Mouse (Mus musculus): Measurements from ENCODE around the gene Fam25c. TPM values are rescaled to one million over a fixed set of nuclear protein-coding genes. Genes with fewer than 3 reads are reported as not detected.
"Not testable (repeated sequence)": the region's sequence is repeated elsewhere in the genome, so short reads cannot be mapped to it uniquely, and the experiment has no call there.

The Fam25c gene
- polyA plus RNA-seq, 1 experiment from 2014 or later, result not detected

GRCm38 (mm10) chr14:34326606-34327005 lies 28.6 kb downstream of the Fam25c start:
- peaks cover 27% of the 10 kb centered on the region for H3K36me3 ChIP-seq (ENCODE audit: control insufficient read depth, insufficient read depth, low read length)

GRCm38 (mm10) chr14:34323576-34324085 lies 31.6 kb downstream of the Fam25c start:
- peaks cover 16% of the 10 kb centered on the region for H3K36me3 ChIP-seq (ENCODE audit: control insufficient read depth, insufficient read depth, low read length)
- H3K4me1 ChIP-seq (ENCODE audit: control insufficient read depth, insufficient read depth, low read depth, low read length), result no peaks in the 10 kb centered on the region
- H3K4me2 ChIP-seq (ENCODE audit: low read length), result no peak overlapping the region
- H3K27ac ChIP-seq (ENCODE audit: low read depth, low read length), result no peak overlapping the region
- no peak overlapping the region for H3K4me3 ChIP-seq (ENCODE audit: low read length)
- H3K9ac ChIP-seq (ENCODE audit: low read depth, low read length), result no peak overlapping the region
- WGBS, result 94% methylated on average over 5 of the region's 5 CpGs
- H3K27me3 ChIP-seq (replicated peaks; ENCODE audit: control insufficient read depth, insufficient read depth, low read length), result no peaks in the 10 kb centered on the region
- no peaks in the 10 kb centered on the region for H3K9me3 ChIP-seq (ENCODE audit: control insufficient read depth, low read length)
- no peak for ATAC-seq

More at GRCm38 (mm10) chr14:34326606-34327005, 28.6 kb downstream of the Fam25c start:
- 92% methylated on average over 3 of the region's 3 CpGs for WGBS
- no peaks in the 10 kb centered on the region for H3K9me3 ChIP-seq (ENCODE audit: control insufficient read depth, low read length)
- H3K27ac ChIP-seq (ENCODE audit: low read depth, low read length), result no peak overlapping the region
- no peaks in the 10 kb centered on the region for H3K27me3 ChIP-seq (replicated peaks; ENCODE audit: control insufficient read depth, insufficient read depth, low read length)
- H3K4me2 ChIP-seq (ENCODE audit: low read length), result no peak overlapping the region
- H3K9ac ChIP-seq (ENCODE audit: low read depth, low read length), result no peak overlapping the region
- no peaks in the 10 kb centered on the region for H3K4me1 ChIP-seq (ENCODE audit: control insufficient read depth, insufficient read depth, low read depth, low read length)
- no peak overlapping the region for H3K4me3 ChIP-seq (ENCODE audit: low read length)
- ATAC-seq, result no peak

- Histone ChIP-seq H3K36me3 (ENCODE audit: control insufficient read depth, insufficient read depth, low read length) (peaks cover 8% of the 10 kb centered on the region), H3K4me3 (ENCODE audit: low read length) (no peak overlapping the region), H3K27ac (ENCODE audit: low read depth, low read length) (no peak overlapping the region), H3K9me3 (ENCODE audit: control insufficient read depth, low read length) (no peaks in the 10 kb centered on the region), H3K4me2 (ENCODE audit: low read length) (no peak overlapping the region), H3K4me1 (ENCODE audit: control insufficient read depth, insufficient read depth, low read depth, low read length) (peaks cover 13% of the 10 kb centered on the region), H3K27me3 (replicated peaks; ENCODE audit: control insufficient read depth, insufficient read depth, low read length) (no peaks in the 10 kb centered on the region), H3K9ac (ENCODE audit: low read depth, low read length) (no peak overlapping the region)
- no peak for ATAC-seq
These were observed 37.1 kb downstream of the Fam25c start for GRCm38 (mm10) chr14:34318113-34318512.

- H3K9me3 ChIP-seq (ENCODE audit: control insufficient read depth, low read length), result no peaks in the 10 kb centered on the region
- H3K4me2 ChIP-seq (ENCODE audit: low read length), result no peak overlapping the region
- 88% methylated on average over 3 of the region's 3 CpGs for WGBS
These were observed 37.8 kb downstream of the Fam25c start for GRCm38 (mm10) chr14:34317431-34317830.

GRCm38 (mm10) chr14:34316346-34316745 lies 38.9 kb downstream of the Fam25c start:
- WGBS, result 92% methylated on average over 2 of the region's 2 CpGs
- Histone ChIP-seq H3K9me3 (ENCODE audit: control insufficient read depth, low read length) (no peaks in the 10 kb centered on the region), H3K4me1 (ENCODE audit: control insufficient read depth, insufficient read depth, low read depth, low read length) (peaks cover 21% of the 10 kb centered on the region), H3K36me3 (ENCODE audit: control insufficient read depth, insufficient read depth, low read length) (0 out of 2 replicates have a peak, but pooled peaks cover 5% of the 10 kb centered on the region), H3K27ac (ENCODE audit: low read depth, low read length) (no peak overlapping the region), H3K4me2 (ENCODE audit: low read length) (no peak overlapping the region), H3K27me3 (replicated peaks; ENCODE audit: control insufficient read depth, insufficient read depth, low read length) (no peaks in the 10 kb centered on the region), H3K9ac (ENCODE audit: low read depth, low read length) (no peak overlapping the region), H3K4me3 (ENCODE audit: low read length) (no peak overlapping the region)
- no peak for ATAC-seq

More at GRCm38 (mm10) chr14:34317431-34317830, 37.8 kb downstream of the Fam25c start:
- H3K4me1 ChIP-seq (ENCODE audit: control insufficient read depth, insufficient read depth, low read depth, low read length), result peaks cover 19% of the 10 kb centered on the region
- no peak overlapping the region for H3K9ac ChIP-seq (ENCODE audit: low read depth, low read length)
- H3K27me3 ChIP-seq (replicated peaks; ENCODE audit: control insufficient read depth, insufficient read depth, low read length), result no peaks in the 10 kb centered on the region
- peaks cover 8% of the 10 kb centered on the region; the same call in 1 of the 2 replicates for H3K36me3 ChIP-seq (ENCODE audit: control insufficient read depth, insufficient read depth, low read length)
- H3K4me3 ChIP-seq (ENCODE audit: low read length), result no peak overlapping the region
- ATAC-seq, result no peak
- H3K27ac ChIP-seq (ENCODE audit: low read depth, low read length), result no peak overlapping the region

GRCm38 (mm10) chr14:34314796-34315195 lies 40.4 kb downstream of the Fam25c start:
- Histone ChIP-seq H3K4me3 (ENCODE audit: low read length) (no peak overlapping the region), H3K4me1 (ENCODE audit: control insufficient read depth, insufficient read depth, low read depth, low read length) (peaks cover 22% of the 10 kb centered on the region), H3K9me3 (ENCODE audit: control insufficient read depth, low read length) (no peaks in the 10 kb centered on the region), H3K27me3 (replicated peaks; ENCODE audit: control insufficient read depth, insufficient read depth, low read length) (no peaks in the 10 kb centered on the region), H3K9ac (ENCODE audit: low read depth, low read length) (no peak overlapping the region), H3K36me3 (ENCODE audit: control insufficient read depth, insufficient read depth, low read length) (no peaks in the 10 kb centered on the region), H3K4me2 (ENCODE audit: low read length) (peak overlapping the region; percentile 37), H3K27ac (ENCODE audit: low read depth, low read length) (no peak overlapping the region)
- no peak for ATAC-seq
- 83% methylated on average over 3 of the region's 3 CpGs for WGBS

- Histone ChIP-seq H3K4me2 (ENCODE audit: low read length) (peak overlapping the region; percentile 82), H3K4me1 (ENCODE audit: control insufficient read depth, insufficient read depth, low read depth, low read length) (peaks cover 25% of the 10 kb centered on the region)
- not testable (repeated sequence) for H3K4me3 ChIP-seq (ENCODE audit: low read length); H3K9me3 ChIP-seq (ENCODE audit: control insufficient read depth, low read length); ATAC-seq; H3K9ac ChIP-seq (ENCODE audit: low read depth, low read length); H3K27ac ChIP-seq (ENCODE audit: low read depth, low read length); H3K36me3 ChIP-seq (ENCODE audit: control insufficient read depth, insufficient read depth, low read length); H3K27me3 ChIP-seq (replicated peaks; ENCODE audit: control insufficient read depth, insufficient read depth, low read length)
- WGBS, result 90% methylated on average over 8 of the region's 8 CpGs
These were observed 40.9 kb downstream of the Fam25c start for GRCm38 (mm10) chr14:34314383-34314782.

- Histone ChIP-seq H3K4me2 (ENCODE audit: low read length) (peak overlapping the region; percentile 82), H3K4me3 (ENCODE audit: low read length) (peak overlapping the region; percentile 9; the same call in 1 of the 2 replicates), H3K27me3 (replicated peaks; ENCODE audit: control insufficient read depth, insufficient read depth, low read length) (no peaks in the 10 kb centered on the region), H3K4me1 (ENCODE audit: control insufficient read depth, insufficient read depth, low read depth, low read length) (peaks cover 25% of the 10 kb centered on the region), H3K27ac (ENCODE audit: low read depth, low read length) (no peak overlapping the region), H3K9me3 (ENCODE audit: control insufficient read depth, low read length) (no peaks in the 10 kb centered on the region), H3K9ac (ENCODE audit: low read depth, low read length) (no peak overlapping the region), H3K36me3 (ENCODE audit: control insufficient read depth, insufficient read depth, low read length) (no peaks in the 10 kb centered on the region)
- ATAC-seq, result no peak
- WGBS, result 86% methylated on average over 3 of the region's 3 CpGs
These were observed 41.6 kb downstream of the Fam25c start for GRCm38 (mm10) chr14:34313612-34314011.

- Histone ChIP-seq H3K27me3 (replicated peaks; ENCODE audit: control insufficient read depth, insufficient read depth, low read length) (no peaks in the 10 kb centered on the region), H3K9ac (ENCODE audit: low read depth, low read length) (peak overlapping the region; percentile 28), H3K4me3 (ENCODE audit: low read length) (peak overlapping the region; percentile 97), H3K4me1 (ENCODE audit: control insufficient read depth, insufficient read depth, low read depth, low read length) (peaks cover 25% of the 10 kb centered on the region), H3K9me3 (ENCODE audit: control insufficient read depth, low read length) (no peaks in the 10 kb centered on the region), H3K4me2 (ENCODE audit: low read length) (peak overlapping the region; percentile 82), H3K36me3 (ENCODE audit: control insufficient read depth, insufficient read depth, low read length) (no peaks in the 10 kb centered on the region), H3K27ac (ENCODE audit: low read depth, low read length) (no peak overlapping the region)
- WGBS, result 9% methylated on average over 6 of the region's 6 CpGs
- no peak for ATAC-seq
These were observed 42.7 kb downstream of the Fam25c start for GRCm38 (mm10) chr14:34312339-34313048.

Measured in hindbrain, embryonic 16.5 days (tissue).